Mouse (Mus musculus): ENCODE data around the gene Nadk2.

- no peak for TF ChIP-seq CTCF (IDR thresholded peaks at IDR 0.05; ENCODE audit: low read depth, low read length)
- no peak for TF ChIP-seq TAL1 (conservative IDR thresholded peaks at IDR 0.05; ENCODE audit: low read depth, low read length)
- TF ChIP-seq POLR2AphosphoS5 (IDR thresholded peaks at IDR 0.05; ENCODE audit: insufficient replicate concordance, low read depth, low read length): no peak
- TF ChIP-seq GATA1 (IDR thresholded peaks at IDR 0.05; ENCODE audit: borderline replicate concordance, low read length): no peak
- no peak for TF ChIP-seq GATA2 (IDR thresholded peaks at IDR 0.05; ENCODE audit: borderline replicate concordance, low read depth, low read length)
Observed at GRCm38 (mm10) chr15:9070353-9070752, 707 bp upstream of the Nadk2 start.
